Mouse (Mus musculus) liver, postnatal 0 days (tissue): ENCODE data around the gene 1700049E17Rik2. TPM values are rescaled to one million over a fixed set of nuclear protein-coding genes. Genes with fewer than 3 reads are reported as not detected.
"Not testable (repeated sequence)": the region's sequence is repeated elsewhere in the genome, so short reads cannot be mapped to it uniquely, and the experiment has no call there.

Experiments used
- ATAC-seq: fragments of 200-750 bp; cut with Nextera tagmentation; 2 replicates; pipeline ENCODE4 v1.8.0; 2017; ENCODE audit warnings: mild to moderate bottlenecking, moderate library complexity
- DNase-seq: peaks from one replicate; pipeline ENCODE4 v3.0.0-alpha.2; 2016
- H3K27ac ChIP-seq: fragments of 300-500 bp; sonication (generic); 2 replicates; pipeline ENCODE4 v1.5.1; 2014; ENCODE audit warnings: antibody characterized with exemption, moderate library complexity, mild to moderate bottlenecking, low read depth
- H3K27me3 ChIP-seq: fragments of 300-500 bp; sonication (generic); 2 replicates; pipeline ENCODE4 v1.6.1; 2014; ENCODE audit warnings: low read length, control low read depth, mixed read lengths; ENCODE audit not compliant: insufficient read depth
- H3K36me3 ChIP-seq: fragments of 300-500 bp; sonication (generic); replicated peaks from 2 replicates; pipeline ENCODE4 v1.6.1; 2014; ENCODE audit warnings: mild to moderate bottlenecking, control low read depth, low read length, moderate library complexity, mixed read lengths; ENCODE audit not compliant: insufficient read depth
- H3K4me1 ChIP-seq: fragments of 300-500 bp; sonication (generic); 2 replicates; pipeline ENCODE4 v1.6.1; 2014; ENCODE audit warnings: antibody characterized with exemption, mild to moderate bottlenecking, control low read depth; ENCODE audit not compliant: insufficient read depth
- H3K4me2 ChIP-seq: fragments of 300-500 bp; sonication (generic); 2 replicates; pipeline ENCODE4 v1.6.1; 2014; ENCODE audit warnings: low read depth, mild to moderate bottlenecking, low read length, moderate library complexity, mixed read lengths
- H3K4me3 ChIP-seq: fragments of 300-500 bp; sonication (generic); 2 replicates; pipeline ENCODE4 v1.5.1; 2014; ENCODE audit warnings: low read depth, low read length
- H3K9ac ChIP-seq: fragments of 300-500 bp; sonication (generic); replicated peaks from 2 replicates; pipeline ENCODE4 v1.6.1; 2014; ENCODE audit warnings: mild to moderate bottlenecking, moderate library complexity
- H3K9me3 ChIP-seq: fragments of 300-500 bp; sonication (generic); 2 replicates; pipeline ENCODE4 v1.6.1; 2016; ENCODE audit warnings: mild to moderate bottlenecking, control low read depth, low read length, mixed read lengths
- WGBS: fragments of 180-500 bp; shearing (Covaris S2); extraction: QIAGEN DNeasy Blood & Tissue Kit; methylation state at CpG from one replicate; pipeline ENCODE4 v1.1.7; 2014; ENCODE audit not compliant: insufficient replicate concordance; 5-methylcytosine and 5-hydroxymethylcytosine counted together
- polyA plus RNA-seq: library from polyadenylated mRNA; unstranded; fragments of >200 nt; fragmentation: Nextera tagmentation; extraction: Ambion mirVana; gene quantifications from 2 replicates; pipeline ENCODE4 v1.2.1, GENCODE M21; 2015

The 1700049E17Rik2 gene
- not detected in 2 replicates for polyA plus RNA-seq

DNA sequence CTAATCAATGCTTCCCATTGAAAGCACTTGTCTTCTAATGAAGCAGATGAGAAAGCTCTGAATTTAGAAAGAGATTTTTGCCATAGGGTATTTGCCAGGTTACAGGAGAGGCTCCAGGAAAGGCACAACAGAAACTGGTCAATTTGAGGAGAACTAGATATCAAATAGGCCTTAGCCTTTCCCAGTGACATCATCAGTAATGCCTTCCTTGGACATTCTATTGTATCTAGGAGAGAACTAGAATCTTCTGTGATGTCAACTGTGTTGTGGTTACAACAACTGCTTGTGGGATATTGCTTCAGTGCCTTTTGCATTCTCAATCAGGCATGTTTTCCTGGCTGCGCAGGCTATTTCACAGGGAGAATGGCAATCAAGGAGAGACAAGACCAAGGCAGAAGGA is at the start of gene 1700049E17Rik2:
Gene 1700049E17Rik2, plus strand, starts transcription at position 301 of the 400 bp plus-strand sequence.
- WGBS = no CpG with 5 or more reads among the region's 1 CpGs
- not testable (repeated sequence) for H3K4me1 ChIP-seq, ATAC-seq

GRCm38 (mm10) chr14:41524695-41525094 is 48.3 kb upstream of the 1700049E17Rik2 start:
- not testable (repeated sequence) for ATAC-seq, H3K4me1 ChIP-seq, H3K4me3 ChIP-seq, H3K27ac ChIP-seq, H3K36me3 ChIP-seq, H3K9ac ChIP-seq, H3K27me3 ChIP-seq, H3K4me2 ChIP-seq, H3K9me3 ChIP-seq
- peak; percentile 7 for DNase-seq
- 66% methylated on average over 1 of the region's 1 CpGs for WGBS

More for the DNA sequence above, at the start of gene 1700049E17Rik2:
- not testable (repeated sequence) for H3K4me3 ChIP-seq, H3K27me3 ChIP-seq, DNase-seq, H3K36me3 ChIP-seq, H3K9ac ChIP-seq, H3K27ac ChIP-seq, H3K9me3 ChIP-seq, H3K4me2 ChIP-seq

GRCm38 (mm10) chr14:41555483-41555882 is 17.5 kb upstream of the 1700049E17Rik2 start, which contains the start of gene Gm7970:
Gene Gm7970 (minus strand): TSS chr14:41555583.
- H3K9ac ChIP-seq, ATAC-seq, H3K9me3 ChIP-seq, H3K27ac ChIP-seq, H3K4me2 ChIP-seq, H3K4me3 ChIP-seq, H3K4me1 ChIP-seq, DNase-seq, H3K27me3 ChIP-seq, H3K36me3 ChIP-seq: not testable (repeated sequence)
- WGBS = no CpG with 5 or more reads among the region's 2 CpGs

DNA sequence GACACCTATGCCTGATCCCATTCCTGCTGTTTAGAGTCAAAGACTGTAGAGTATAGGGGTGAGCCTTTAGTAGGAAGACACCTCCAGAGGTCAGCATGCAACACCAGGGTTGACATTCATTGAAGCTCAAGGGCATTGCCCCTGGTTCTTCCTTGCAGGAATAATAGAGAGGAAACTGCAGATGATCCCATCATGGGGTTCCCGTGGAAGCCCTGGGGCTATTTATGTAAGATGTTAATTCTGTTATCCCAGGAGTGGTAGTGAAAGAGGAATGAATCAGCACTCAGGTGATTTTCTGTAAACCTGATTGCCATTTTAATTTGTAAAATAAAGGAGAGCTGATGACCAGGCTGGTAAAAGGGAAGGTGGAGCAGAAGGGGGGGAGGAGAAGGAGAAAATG is 13.3 kb downstream of the 1700049E17Rik2 start:
- 73% methylated on average over 1 of the region's 1 CpGs for WGBS
- H3K9me3 ChIP-seq, H3K36me3 ChIP-seq, H3K9ac ChIP-seq, H3K4me2 ChIP-seq, DNase-seq, H3K27ac ChIP-seq, H3K4me3 ChIP-seq, ATAC-seq, H3K27me3 ChIP-seq, H3K4me1 ChIP-seq: not testable (repeated sequence)

- H3K4me3 ChIP-seq, H3K9ac ChIP-seq, H3K36me3 ChIP-seq, H3K4me1 ChIP-seq, H3K9me3 ChIP-seq, H3K27me3 ChIP-seq, H3K4me2 ChIP-seq, H3K27ac ChIP-seq, ATAC-seq: not testable (repeated sequence)
- peak; percentile 6 for DNase-seq
- 78% methylated on average over 15 of the region's 15 CpGs for WGBS
These were observed 27.9 kb downstream of the 1700049E17Rik2 start for GRCm38 (mm10) chr14:41600935-41601334.

DNA sequence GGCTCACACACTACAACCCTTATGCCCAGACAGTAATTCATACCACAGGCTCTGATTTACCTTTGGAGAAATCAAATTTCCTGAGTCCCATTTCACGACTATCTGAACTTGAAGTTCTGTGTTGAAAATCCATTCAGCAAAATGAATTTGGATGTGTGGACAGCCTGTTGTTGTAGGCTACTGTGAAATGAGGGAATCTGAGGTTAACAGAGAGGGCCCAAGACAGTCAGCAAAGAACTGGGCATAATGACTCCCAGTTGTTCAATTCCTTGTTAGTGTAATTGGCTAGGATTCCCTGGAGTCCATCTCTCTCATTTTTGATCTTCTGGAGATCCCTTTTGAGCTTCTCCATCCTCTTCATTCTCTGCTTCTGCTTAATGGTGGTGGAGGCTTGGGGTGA is 37.7 kb downstream of the 1700049E17Rik2 start:
- not testable (repeated sequence) for H3K27ac ChIP-seq, H3K9me3 ChIP-seq, H3K4me1 ChIP-seq, H3K9ac ChIP-seq, ATAC-seq, H3K27me3 ChIP-seq, H3K4me3 ChIP-seq, DNase-seq, H3K36me3 ChIP-seq, H3K4me2 ChIP-seq
- WGBS = 57% methylated on average over 1 of the region's 1 CpGs

GRCm38 (mm10) chr14:41622535-41622934 is 49.5 kb downstream of the 1700049E17Rik2 start:
- not testable (repeated sequence) for H3K4me1 ChIP-seq, ATAC-seq, H3K4me2 ChIP-seq, H3K27me3 ChIP-seq, DNase-seq, H3K9me3 ChIP-seq, H3K4me3 ChIP-seq, H3K9ac ChIP-seq, H3K36me3 ChIP-seq, H3K27ac ChIP-seq
- WGBS = 83% methylated on average over 4 of the region's 5 CpGs

DNA sequence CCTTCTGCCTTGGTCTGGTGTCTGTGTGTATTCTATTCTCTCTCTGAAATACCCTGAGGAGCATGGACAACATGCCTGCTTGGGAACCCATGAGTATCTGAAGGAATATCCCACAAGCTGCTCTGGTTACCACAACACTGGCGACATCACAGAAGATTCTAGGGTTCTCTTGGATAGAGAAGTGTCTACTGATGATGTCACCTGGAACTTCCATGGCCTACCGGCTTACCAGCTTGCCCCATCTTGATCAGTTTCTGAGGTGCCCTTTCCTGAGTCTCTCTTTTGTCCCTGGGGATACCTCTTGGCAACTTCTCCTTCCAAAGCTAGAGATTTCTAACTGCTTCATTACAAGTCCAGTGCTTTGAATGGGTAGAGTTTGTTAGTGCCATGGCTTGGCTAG is 51.5 kb downstream of the 1700049E17Rik2 start, which contains the start of gene Gm3072:
Gene Gm3072, minus strand, starts transcription at position 101 of the 400 bp plus-strand sequence.
- H3K4me3 ChIP-seq, H3K27ac ChIP-seq, ATAC-seq, H3K36me3 ChIP-seq, H3K27me3 ChIP-seq, H3K9me3 ChIP-seq, H3K4me1 ChIP-seq, H3K4me2 ChIP-seq, H3K9ac ChIP-seq, DNase-seq: not testable (repeated sequence)
- 57% methylated on average over 1 of the region's 2 CpGs for WGBS

- not testable (repeated sequence) for DNase-seq, H3K36me3 ChIP-seq, H3K4me2 ChIP-seq, H3K9ac ChIP-seq, H3K9me3 ChIP-seq, H3K27ac ChIP-seq, H3K4me3 ChIP-seq, H3K27me3 ChIP-seq, H3K4me1 ChIP-seq, ATAC-seq
- WGBS = 93% methylated on average over 7 of the region's 11 CpGs
These were observed 57.1 kb downstream of the 1700049E17Rik2 start for GRCm38 (mm10) chr14:41630144-41630543.
